Mouse (Mus musculus): Measurements from ENCODE around the gene B4galt5. TPM values are rescaled to one million over a fixed set of nuclear protein-coding genes. Genes with fewer than 3 reads are reported as not detected.

Gene B4galt5
- polyA plus RNA-seq (2014; fragmentation: Illumina TruSeq; extraction: RNeasy Lipid Tissue Mini Kit (QIAGEN cat#74804)): 3.3 TPM

GRCm38 (mm10) chr2:167348376-167349282 lies at the start of gene B4galt5:
TSS of gene B4galt5 (minus strand) at chr2:167349183.

Other genes with a start within 250 kb of the B4galt5 start
- 2.9 TPM for gene Kcnb1, start 159.0 kb downstream of the B4galt5 start, polyA plus RNA-seq (2014; fragmentation: Illumina TruSeq; extraction: RNeasy Lipid Tissue Mini Kit (QIAGEN cat#74804))
- 6.4 TPM for gene Ptgis, start 108.6 kb downstream of the B4galt5 start, polyA plus RNA-seq (2014; fragmentation: Illumina TruSeq; extraction: RNeasy Lipid Tissue Mini Kit (QIAGEN cat#74804))
- gene Slc9a8, start 72.5 kb upstream of the B4galt5 start, polyA plus RNA-seq (2014; fragmentation: Illumina TruSeq; extraction: RNeasy Lipid Tissue Mini Kit (QIAGEN cat#74804)): 11.4 TPM
- gene Rnf114, start 143.5 kb upstream of the B4galt5 start, polyA plus RNA-seq (2014; fragmentation: Illumina TruSeq; extraction: RNeasy Lipid Tissue Mini Kit (QIAGEN cat#74804)): 22.6 TPM
- gene Spata2, start 143.7 kb upstream of the B4galt5 start, polyA plus RNA-seq (2014; fragmentation: Illumina TruSeq; extraction: RNeasy Lipid Tissue Mini Kit (QIAGEN cat#74804)): 4.8 TPM
- not detected for gene Snai1, start 189.0 kb upstream of the B4galt5 start, polyA plus RNA-seq (2014; fragmentation: Illumina TruSeq; extraction: RNeasy Lipid Tissue Mini Kit (QIAGEN cat#74804))